Comparison of ENCODE assay signal across 8 mouse cellular contexts in the genomic region with DNA sequence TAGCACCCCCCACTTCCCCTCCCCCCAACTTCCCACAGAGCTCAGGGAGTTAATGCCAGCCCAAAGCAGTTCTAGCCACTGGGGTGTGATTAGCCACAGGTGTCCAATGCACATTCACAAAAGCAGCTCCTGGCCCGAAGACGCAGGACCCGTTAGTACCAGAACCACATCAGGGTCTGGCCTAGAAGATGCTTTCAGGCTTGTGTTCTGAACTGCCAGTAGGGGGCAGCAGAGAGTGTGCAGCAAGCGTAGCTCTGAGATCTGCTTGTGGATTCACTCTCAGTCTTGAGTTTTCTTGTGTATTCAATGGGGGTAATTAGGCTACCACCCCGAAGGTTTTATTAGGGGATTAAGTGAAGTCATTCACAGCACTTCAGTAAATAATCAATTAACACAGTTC. TPM values are rescaled to one million over a fixed set of nuclear protein-coding genes. Genes with fewer than 3 reads are reported as not detected.
A peak's percentile ranks its signal among the peaks of the same experiment; 100 is the strongest.
DNase-seq lines count a peak whose midpoint lies in the region; ATAC-seq and TF ChIP-seq lines count a peak whose summit lies in the region.

No protein-coding gene starts in this region.

- no peaks in the 10 kb centered on the region for H3K36me3 ChIP-seq in stomach, postnatal 0 days (ENCODE audit: control insufficient read depth, insufficient read depth, low read length)

- intact Hi-C loops in gastrocnemius, postnatal 14 days (cut with DNase I; ENCODE audit: low total_unique reads) = no loop called here

- H3K27ac ChIP-seq in cerebellum, adult 2 months (ENCODE audit: insufficient read depth, low read length) = no peak overlapping the region
- H3K27ac ChIP-seq in stomach, postnatal 0 days (replicated peaks) = no peak overlapping the region

- no peak for TF ChIP-seq EP300 in stomach, postnatal 0 days (optimal IDR thresholded peaks at IDR 0.05)

- no peak for TF ChIP-seq POLR2A in cerebellum, adult 2 months (IDR thresholded peaks at IDR 0.05; ENCODE audit: borderline replicate concordance, insufficient read depth, low read length)

- no peak overlapping the region for H3K9ac ChIP-seq in stomach, postnatal 0 days (ENCODE audit: low read length)

- peak; percentile 62 for DNase-seq in cerebellum, adult 11 months
- DNase-seq in ovary, postnatal 14 days (ENCODE audit: low spot score) = peak; percentile 27
- no peak for DNase-seq in ovary, postnatal 10 days (ENCODE audit: low spot score)
- peak; percentile 64 to 65 for DNase-seq in cerebellum, adult 2 months
- peak; percentile 35 for DNase-seq in gastrocnemius, postnatal 14 days
- peak; percentile 34 for DNase-seq in lung, postnatal 36 days
- DNase-seq in stomach, postnatal 0 days (ENCODE audit: low spot score) = peak; percentile 57

- no peak overlapping the region for H3K4me3 ChIP-seq in cerebellum, adult 2 months (replicated peaks; ENCODE audit: insufficient read depth, low read depth, low read length)
- no peak overlapping the region for H3K4me3 ChIP-seq in stomach, postnatal 0 days (ENCODE audit: low read depth, low read length)

- no peaks in the 10 kb centered on the region for H3K9me3 ChIP-seq in stomach, postnatal 0 days (ENCODE audit: control insufficient read depth, low read length)

- peak; percentile 90 for TF ChIP-seq CTCF in cerebellum, adult 2 months (IDR thresholded peaks at IDR 0.05; ENCODE audit: borderline replicate concordance, insufficient read depth, low read depth, low read length)
- peak; percentile 95 for TF ChIP-seq CTCF in stomach, postnatal 0 days (IDR thresholded peaks at IDR 0.05; ENCODE audit: low read depth)

- no peak overlapping the region for H3K4me2 ChIP-seq in stomach, postnatal 0 days (replicated peaks; ENCODE audit: low read depth)

- 3% methylated on average over 5 of the region's 5 CpGs for WGBS in cerebellum, adult 2 months
- 10% methylated on average over 5 of the region's 5 CpGs for WGBS in stomach, postnatal 0 days

- no peaks in the 10 kb centered on the region for H3K27me3 ChIP-seq in cerebellum, adult 2 months (ENCODE audit: control insufficient read depth, insufficient read depth, low read length)
- no peaks in the 10 kb centered on the region for H3K27me3 ChIP-seq in stomach, postnatal 0 days (ENCODE audit: control insufficient read depth, insufficient read depth, low read length)

- no peaks in the 10 kb centered on the region for H3K4me1 ChIP-seq in cerebellum, adult 2 months (ENCODE audit: control insufficient read depth, insufficient read depth, low read length)
- H3K4me1 ChIP-seq in stomach, postnatal 0 days (replicated peaks; ENCODE audit: control insufficient read depth, insufficient read depth) = no peaks in the 10 kb centered on the region

- no peak for ATAC-seq in cerebellum, adult (ENCODE audit: insufficient number of reproducible peaks, low FRiP score, low TSS enrichment)
- ATAC-seq in stomach, postnatal 0 days (ENCODE audit: low FRiP score, low TSS enrichment) = no peak; the same call in 1 of the 2 replicates

RNA-seq across cellular contexts. Expression of a gene that starts 42.6 kb away (rescaled TPM):
- polyA plus RNA-seq in cerebellum, adult 2 months (2012; rRNA removed) = 27.2 and 28.3 TPM in 2 replicates
- 10 to 100 TPM; 36.3 to 45.9 TPM for total RNA-seq in gastrocnemius, postnatal 14 days (2021)
- 7.6 and 8.5 TPM in 2 replicates for polyA plus RNA-seq in stomach, postnatal 0 days (2015; fragmentation: Nextera tagmentation; extraction: Ambion mirVana)
